Mouse (Mus musculus) olfactory bulb, adult 2 months (tissue): Measurements from ENCODE around the gene Gm45233.

Experiments
- CTCF ChIP-seq: fragments of 200-500 bp; IDR thresholded peaks from 2 replicates; pipeline ENCODE4 v1.5.1; 2012; ENCODE audit warnings: low read depth, mild to moderate bottlenecking, low read length, moderate library complexity; ENCODE audit not compliant: insufficient read depth
- POLR2A ChIP-seq: fragments of 200-500 bp; IDR thresholded peaks from 2 replicates; pipeline ENCODE4 v1.6.1; 2012; ENCODE audit warnings: mild to moderate bottlenecking, low read depth, low read length, moderate library complexity; ENCODE audit not compliant: insufficient read depth

DNA sequence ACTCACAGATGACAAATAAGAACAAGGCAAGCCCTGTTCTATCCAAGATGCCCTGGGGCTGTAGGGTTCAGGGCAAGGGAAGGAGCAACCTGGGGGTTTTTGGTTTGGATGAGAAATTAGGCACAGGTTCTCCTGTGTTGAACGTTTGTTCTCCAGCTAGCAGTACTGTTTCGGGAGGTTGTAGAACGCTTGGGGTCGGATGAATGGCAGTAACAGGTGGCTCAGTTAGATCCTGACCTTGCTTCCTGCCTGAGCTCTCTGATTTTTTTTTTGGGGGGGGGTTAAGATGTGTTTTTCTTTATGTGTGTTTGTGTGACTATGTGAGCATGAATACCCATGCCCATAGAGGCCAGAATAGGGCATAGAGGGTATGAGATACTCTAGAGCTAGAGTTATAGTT is 68.6 kb downstream of the Gm45233 start:
- no peak for TF ChIP-seq CTCF
- TF ChIP-seq POLR2A = no peak
